Mouse (Mus musculus) adrenal gland (tissue): ENCODE data around the gene Stxbp3.

Source experiments
- intact Hi-C: fragments of 180-260 bp; cut with DNase I; formaldehyde crosslinking; loops from one replicate; pipeline ENCODE4 v1.15.1; 2025

Gene Stxbp3

DNA sequence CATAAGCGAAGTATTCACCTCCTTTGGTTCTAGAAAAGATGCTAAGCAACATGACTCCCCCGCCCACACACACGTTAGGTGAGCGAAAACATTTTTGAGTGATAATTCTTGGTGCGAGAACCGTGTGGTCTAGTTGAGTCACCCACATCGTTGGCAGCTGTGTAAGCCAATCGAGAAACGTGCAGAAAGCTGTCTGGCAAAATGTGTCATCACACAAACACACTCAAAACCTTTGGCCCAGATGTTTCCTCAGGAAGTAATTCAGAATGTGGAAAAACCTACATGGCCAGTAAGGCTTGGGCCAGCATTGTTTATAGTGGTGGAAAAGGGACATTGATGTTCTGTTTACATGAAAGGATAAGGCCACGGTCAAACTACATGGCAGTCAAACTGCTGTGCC, 72.9 kb downstream of the Stxbp3 start:
- intact Hi-C loops, result no loop called here

DNA sequence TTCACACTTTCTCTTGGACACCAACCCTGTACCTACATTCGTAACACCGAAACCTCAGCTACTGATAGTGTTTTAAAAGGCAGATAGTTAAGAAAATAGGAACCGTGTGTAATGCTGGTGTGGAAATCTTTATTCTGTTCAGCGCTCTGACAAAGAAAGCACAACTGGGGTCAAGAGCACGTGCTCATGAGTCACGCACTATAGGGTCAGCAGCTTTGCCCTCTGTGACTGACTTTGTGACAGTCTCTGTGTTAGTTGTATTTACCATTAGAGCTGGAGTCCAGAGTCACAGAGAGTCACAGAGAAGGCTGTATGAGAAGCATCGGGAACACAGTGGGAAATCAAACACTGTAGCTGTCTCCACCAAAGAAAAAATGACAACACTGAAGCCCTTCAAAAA, 73.4 kb downstream of the Stxbp3 start:
- intact Hi-C loops, result no loop called here

DNA sequence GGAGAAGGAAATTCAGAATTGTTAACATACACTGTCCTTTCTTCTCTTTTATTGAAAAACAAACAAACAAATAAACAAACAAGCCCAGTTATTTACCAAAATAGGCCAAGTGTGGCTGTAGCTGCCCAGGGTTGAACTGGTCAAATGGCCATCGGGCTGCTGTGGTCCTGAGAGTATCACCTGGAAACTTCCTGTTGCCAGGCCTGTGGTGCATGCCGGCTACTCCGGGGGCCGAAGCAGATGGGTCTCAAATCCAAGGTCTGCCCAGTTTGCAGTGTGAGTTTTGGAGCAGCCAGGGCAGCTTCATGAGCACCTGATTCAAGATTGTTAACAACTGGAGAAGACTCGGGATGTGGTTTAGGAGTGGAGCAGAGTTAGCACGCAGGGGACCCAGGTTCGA, 74.8 kb downstream of the Stxbp3 start:
- intact Hi-C loops, result no loop called here

DNA sequence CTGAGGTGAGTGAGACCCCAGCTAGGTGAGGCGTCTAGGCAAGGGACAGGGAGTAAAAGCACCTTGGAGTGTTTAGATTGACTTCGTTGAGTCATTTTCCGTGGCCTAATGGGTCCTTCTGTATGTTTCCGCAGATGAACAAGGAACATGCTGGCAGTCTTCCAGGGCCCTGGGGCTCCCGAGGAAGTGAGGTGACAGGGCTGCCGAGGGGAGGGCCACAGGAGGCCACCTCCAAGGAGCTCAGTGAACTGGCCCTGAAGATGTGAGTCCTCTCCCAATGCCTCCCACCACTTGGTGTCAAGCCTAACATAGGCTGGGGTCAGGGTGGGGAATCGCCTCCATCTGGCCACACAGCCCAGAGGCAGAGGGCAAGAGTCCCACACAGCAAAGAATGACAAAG, 75.3 kb downstream of the Stxbp3 start:
- intact Hi-C loops, result loop anchor here (5.0 kb wide), 1 partner anchor 38 kb away; no protein-coding TSS in a partner anchor

DNA sequence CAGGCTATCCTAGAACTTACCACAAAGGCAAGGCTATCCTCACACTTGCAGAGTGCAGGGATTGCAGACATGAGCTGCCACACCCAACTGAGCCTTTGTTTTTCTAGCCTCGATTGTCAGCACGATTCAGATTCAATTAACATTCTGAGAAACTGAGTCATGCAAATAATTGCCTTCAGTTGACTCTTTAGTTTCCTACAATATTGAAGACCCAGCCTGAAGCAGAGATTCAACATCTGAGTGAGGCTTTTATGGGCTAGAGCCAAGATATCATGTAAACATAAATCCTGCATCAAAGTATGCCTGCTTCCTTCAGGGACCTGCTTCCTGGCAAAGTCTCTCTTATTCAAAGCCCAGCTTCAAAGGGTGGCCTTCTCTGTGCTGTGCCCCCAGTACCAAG, 76.6 kb downstream of the Stxbp3 start:
- intact Hi-C loops, result loop anchor here (5.0 kb wide), 1 partner anchor 36 kb away; no protein-coding TSS in a partner anchor

DNA sequence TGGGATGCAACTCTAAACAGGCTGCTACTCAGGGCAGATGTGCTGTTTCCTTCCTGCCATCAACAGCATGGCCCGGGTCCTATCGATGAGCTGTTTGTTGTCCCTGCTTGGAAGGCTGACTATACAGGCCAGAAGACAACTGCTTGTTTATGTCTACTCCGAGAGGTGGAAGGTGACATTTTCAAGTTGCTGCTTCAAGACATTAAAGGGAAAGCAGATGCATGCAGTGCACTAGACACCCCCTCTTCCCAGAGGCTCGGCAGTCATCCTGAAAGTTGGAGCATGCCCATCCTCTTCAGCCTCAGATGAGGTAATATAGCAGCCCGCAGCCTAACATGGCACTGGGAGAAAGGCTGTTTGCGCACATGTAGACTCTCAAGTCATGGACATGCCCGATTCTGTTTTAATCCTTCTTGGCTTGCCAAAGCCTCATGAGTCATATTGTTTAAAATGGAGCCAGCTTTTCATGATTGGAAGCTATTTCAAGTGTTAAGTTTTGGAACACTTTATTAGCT, 77.7 kb downstream of the Stxbp3 start:
- intact Hi-C loops, result loop anchor here (5.0 kb wide), 1 partner anchor 35 kb away; no protein-coding TSS in a partner anchor

DNA sequence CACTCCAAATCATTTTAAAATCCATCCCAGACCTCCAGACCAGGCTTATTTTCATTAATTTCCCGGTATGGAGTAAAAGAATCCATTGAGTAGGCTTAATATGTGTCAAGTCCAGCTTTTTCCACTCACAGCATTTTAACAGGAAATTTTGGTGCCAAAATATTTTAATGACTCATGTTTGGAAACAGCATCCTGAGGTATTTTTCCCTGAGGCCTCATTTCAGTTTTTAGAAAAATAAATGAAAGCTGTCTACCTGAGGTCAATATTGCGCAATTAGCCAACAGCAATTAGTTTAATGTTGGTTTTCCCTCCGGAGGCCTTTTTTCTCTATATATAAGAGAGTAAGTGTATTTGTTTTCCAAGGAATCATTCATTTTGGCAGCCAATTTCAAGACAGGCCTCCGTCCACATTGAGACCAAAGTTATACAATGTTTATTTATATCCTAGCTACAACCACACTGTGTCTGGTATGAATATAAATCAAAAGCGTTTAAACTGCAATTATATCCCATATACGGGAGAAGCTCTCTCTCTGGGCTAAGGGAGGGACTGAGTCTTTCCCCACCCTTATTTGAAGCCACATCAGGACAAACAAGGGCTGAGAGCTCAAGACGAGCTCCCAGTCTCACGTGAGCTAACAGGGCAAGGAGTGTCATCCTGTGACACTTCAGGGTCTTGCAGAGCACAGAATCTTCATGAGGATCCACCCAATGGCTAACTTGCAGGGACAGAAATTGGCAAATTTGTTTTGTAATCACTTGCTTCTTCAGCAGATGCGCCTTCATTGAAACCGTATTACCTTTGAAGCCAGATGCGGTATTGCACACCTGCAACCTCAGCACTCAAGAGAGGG, 80.5 kb downstream of the Stxbp3 start:
- intact Hi-C loops, result loop anchor here (5.0 kb wide), 1 partner anchor 32 kb away; no protein-coding TSS in a partner anchor

DNA sequence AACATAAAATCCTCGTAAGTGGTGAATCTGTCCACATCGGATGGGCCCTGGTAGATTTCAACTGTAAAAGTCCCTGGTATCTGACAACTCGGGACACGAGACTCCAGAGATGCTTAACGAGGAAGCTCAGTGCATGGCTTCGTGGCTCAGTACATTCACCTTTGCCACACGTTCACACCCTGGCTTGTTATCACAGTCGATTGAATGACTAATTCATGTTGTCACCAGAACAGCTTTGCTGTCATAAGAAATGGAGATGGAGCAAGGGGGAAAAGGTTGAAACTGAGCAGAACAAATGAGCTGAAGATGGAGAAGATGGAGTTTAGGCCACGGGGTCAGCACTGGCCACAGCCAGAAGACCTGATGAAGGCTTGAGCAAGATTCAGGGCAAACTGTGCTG, 82.8 kb downstream of the Stxbp3 start:
- intact Hi-C loops, result no loop called here

DNA sequence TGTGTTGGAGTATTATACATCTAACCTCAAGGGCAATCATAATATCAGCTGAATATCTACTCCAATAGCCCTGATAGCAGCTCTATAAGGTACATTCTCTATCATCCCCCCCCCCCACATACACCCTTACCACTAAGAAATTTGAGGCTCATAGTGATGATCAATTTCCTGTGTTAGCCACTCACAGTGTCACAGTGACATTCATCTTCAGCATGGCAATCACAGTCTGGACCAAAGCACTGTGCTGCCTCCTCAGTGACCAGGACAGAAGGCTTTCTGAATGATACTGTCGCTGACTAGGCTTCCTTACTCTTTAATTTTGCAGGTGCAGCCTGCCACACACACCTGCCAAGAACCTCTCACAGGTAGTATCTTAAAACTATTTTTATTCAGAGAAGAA, 84.2 kb downstream of the Stxbp3 start:
- intact Hi-C loops, result no loop called here

DNA sequence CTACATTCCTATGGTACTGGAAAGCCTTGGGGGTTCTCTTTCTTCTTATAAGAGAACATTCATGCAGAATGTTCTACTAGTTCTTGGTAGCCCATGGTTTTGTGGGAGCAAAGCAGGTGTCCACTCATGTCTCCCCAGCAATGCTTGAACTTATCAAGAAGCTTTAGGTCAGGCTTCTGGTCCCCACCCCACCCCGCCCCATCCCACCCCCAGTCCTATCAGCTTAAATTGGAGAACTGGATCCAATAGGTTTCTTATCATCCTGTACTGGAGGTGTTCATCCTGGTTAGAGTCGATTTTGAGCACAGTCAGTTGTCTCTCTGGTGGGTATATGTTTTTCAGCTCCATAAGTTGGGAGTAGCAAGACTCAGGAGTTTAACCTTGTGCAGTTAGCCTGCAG, 84.8 kb downstream of the Stxbp3 start:
- intact Hi-C loops, result no loop called here

DNA sequence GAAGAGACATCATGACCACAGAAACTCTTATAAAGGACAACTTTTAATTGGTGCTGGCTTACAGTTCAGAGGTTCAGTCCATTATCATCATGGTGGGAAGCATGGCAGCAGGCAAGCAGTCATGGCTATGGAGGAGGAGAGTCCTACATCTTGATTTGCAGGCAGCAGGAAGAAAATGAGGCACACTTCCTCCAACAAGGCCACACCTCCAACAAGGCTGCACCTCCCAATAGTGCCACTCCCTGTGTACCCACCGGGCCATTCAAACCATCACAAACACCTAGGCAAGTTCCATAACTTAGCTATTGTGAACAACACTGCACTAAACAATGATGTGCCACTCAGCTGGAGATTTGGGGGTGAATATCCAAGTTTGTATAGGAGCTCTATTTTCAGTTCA, 85.8 kb downstream of the Stxbp3 start:
- intact Hi-C loops, result no loop called here

DNA sequence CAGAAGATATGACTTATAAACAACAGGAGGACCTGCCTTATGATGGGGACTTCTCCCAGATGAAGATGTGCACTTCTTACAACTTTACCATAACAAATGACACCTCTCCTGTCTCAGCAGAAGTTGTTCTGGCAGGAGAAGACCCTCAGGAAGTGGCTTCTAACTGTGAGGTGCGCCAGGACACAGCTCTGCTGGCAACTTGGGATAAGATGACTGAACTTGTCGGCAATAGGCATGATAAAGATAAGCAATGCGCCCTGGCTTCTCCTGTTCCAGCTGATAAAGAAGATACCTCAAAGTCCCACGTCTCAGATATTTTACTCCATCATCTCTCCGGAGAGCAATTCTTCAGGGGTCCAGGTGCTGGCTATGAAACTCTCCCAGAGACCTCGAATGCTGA, 88.6 kb downstream of the Stxbp3 start:
- intact Hi-C loops, result no loop called here

DNA sequence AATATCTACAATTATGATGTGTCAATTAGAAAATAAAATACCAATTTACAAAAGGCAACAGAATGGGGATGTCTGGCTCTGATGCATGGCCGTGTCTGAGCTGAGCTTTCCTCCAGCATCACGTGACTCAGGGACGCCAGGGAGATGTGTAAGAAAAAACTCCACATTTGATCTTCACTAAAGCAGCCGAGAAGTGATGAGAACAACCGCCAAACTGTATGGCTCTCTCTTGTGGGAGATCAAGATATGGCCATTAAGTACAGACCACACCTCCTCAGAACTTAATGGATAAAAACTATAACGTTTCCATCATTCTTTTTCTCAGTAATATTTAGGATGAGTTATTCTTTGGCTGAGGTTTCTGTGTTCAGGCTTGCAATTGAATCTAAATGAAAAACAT, 89.3 kb downstream of the Stxbp3 start:
- intact Hi-C loops, result no loop called here

DNA sequence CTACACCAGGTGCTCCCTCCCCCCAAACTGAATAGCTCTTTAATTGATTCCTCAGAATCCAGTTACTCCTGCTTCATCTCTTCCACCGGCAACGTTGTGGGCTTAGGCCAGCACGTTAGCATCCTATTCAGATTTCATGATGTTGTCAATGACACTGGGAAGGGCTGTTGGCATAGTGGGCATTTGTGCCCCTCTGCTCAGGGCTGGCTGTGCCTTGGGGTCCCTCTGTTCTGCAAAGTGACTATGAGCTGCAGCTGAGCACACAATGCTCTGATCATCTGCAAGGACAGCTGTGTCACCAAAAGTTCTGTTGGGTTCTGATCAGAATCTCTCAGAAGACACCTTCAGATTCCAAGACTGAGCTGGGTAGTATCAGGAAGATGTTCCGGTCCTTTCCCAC, 96.3 kb downstream of the Stxbp3 start:
- intact Hi-C loops, result no loop called here
